Mouse (Mus musculus): ENCODE data around the gene Prr12. TPM values are rescaled to one million over a fixed set of nuclear protein-coding genes. Genes with fewer than 3 reads are reported as not detected.

Gene Prr12
- total and polyA plus RNA-seq, 3 experiments, result 7.1 to 23.0 (median 22.4) TPM

DNA sequence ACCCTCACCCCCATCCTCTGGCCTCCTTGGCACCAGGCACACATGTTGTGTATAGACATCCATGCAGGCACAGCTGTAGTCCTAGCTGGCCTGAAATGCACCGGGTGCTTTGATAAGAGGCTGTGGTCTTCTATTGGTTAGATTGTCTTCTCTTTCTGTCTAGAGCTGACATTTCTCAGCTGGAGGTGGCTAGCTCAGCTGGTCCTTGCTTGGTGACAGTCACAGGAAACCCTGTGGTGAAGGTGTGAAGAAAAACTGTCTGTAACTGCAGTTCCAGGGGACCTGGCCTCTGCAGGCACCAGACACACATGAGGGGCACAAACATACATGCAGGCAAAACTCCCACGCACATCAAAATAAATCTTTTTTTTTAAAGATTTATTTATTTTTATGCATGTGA lies 17.0 kb upstream of the Prr12 start:
- Histone ChIP-seq H3K27me3 (ENCODE audit: control insufficient read depth, insufficient read depth, low read length) (no peaks in the 10 kb centered on the region), H3K9ac (ENCODE audit: low read depth, low read length) (no peak overlapping the region), H3K36me3 (ENCODE audit: control insufficient read depth, insufficient read depth, low read length) (no peaks in the 10 kb centered on the region), H3K4me1 (ENCODE audit: control insufficient read depth, insufficient read depth, low read length) (no peaks in the 10 kb centered on the region), H3K4me3 (no peak overlapping the region), H3K27ac (no peak overlapping the region), H3K79me2 (replicated peaks; ENCODE audit: control insufficient read depth, insufficient read depth, low read length) (no peaks in the 10 kb centered on the region; the same call in 1 of the 2 replicates)
- no peak for DNase-seq
- TF ChIP-seq EP300 (IDR thresholded peaks at IDR 0.05; ENCODE audit: insufficient read depth, low read depth, low read length) (no peak), POLR2A (IDR thresholded peaks at IDR 0.05; ENCODE audit: insufficient read depth, low read depth, low read length) (no peak), CTCF (IDR thresholded peaks at IDR 0.05) (no peak)
- intact Hi-C loops (cut with DNase I), result no loop called here
- WGBS, result 78% methylated on average over 2 of the region's 2 CpGs

- Histone ChIP-seq H3K4me3 (no peak overlapping the region), H3K79me2 (replicated peaks; ENCODE audit: control insufficient read depth, insufficient read depth, low read length) (no peaks in the 10 kb centered on the region; the same call in 1 of the 2 replicates), H3K4me1 (ENCODE audit: control insufficient read depth, insufficient read depth, low read length) (no peaks in the 10 kb centered on the region), H3K9ac (ENCODE audit: low read depth, low read length) (no peak overlapping the region), H3K27ac (no peak overlapping the region), H3K27me3 (ENCODE audit: control insufficient read depth, insufficient read depth, low read length) (no peaks in the 10 kb centered on the region), H3K36me3 (ENCODE audit: control insufficient read depth, insufficient read depth, low read length) (no peaks in the 10 kb centered on the region)
- TF ChIP-seq EP300 (IDR thresholded peaks at IDR 0.05; ENCODE audit: insufficient read depth, low read depth, low read length), result no peak
- no peak for TF ChIP-seq POLR2A (IDR thresholded peaks at IDR 0.05; ENCODE audit: insufficient read depth, low read depth, low read length)
- peak; percentile 81 for TF ChIP-seq CTCF (IDR thresholded peaks at IDR 0.05)
- DNase-seq, result peak in 1 of 2 experiments; percentile 54
- intact Hi-C loops (cut with DNase I), result loop anchor here (1.0 kb wide), 1 partner anchor 85 kb away; no protein-coding TSS in a partner anchor
- 19% methylated on average over 5 of the region's 5 CpGs for WGBS
Observed at GRCm38 (mm10) chr7:45068000-45068318, 15.3 kb upstream of the Prr12 start.

- Histone ChIP-seq H3K36me3 (ENCODE audit: control insufficient read depth, insufficient read depth, low read length) (no peaks in the 10 kb centered on the region), H3K27ac (no peak overlapping the region), H3K79me2 (replicated peaks; ENCODE audit: control insufficient read depth, insufficient read depth, low read length) (no peaks in the 10 kb centered on the region; the same call in 1 of the 2 replicates), H3K4me1 (ENCODE audit: control insufficient read depth, insufficient read depth, low read length) (no peaks in the 10 kb centered on the region), H3K4me3 (no peak overlapping the region), H3K27me3 (ENCODE audit: control insufficient read depth, insufficient read depth, low read length) (no peaks in the 10 kb centered on the region), H3K9ac (ENCODE audit: low read depth, low read length) (no peak overlapping the region)
- TF ChIP-seq CTCF (IDR thresholded peaks at IDR 0.05), result no peak
- no peak for TF ChIP-seq EP300 (IDR thresholded peaks at IDR 0.05; ENCODE audit: insufficient read depth, low read depth, low read length)
- DNase-seq, result no peak
- WGBS, result 77% methylated on average over 4 of the region's 4 CpGs
- intact Hi-C loops (cut with DNase I), result no loop called here
Observed at GRCm38 (mm10) chr7:45067190-45067999, 14.7 kb upstream of the Prr12 start.

- H3K4me3 ChIP-seq, result peak within 1 kb of the TSS; percentile 91
- DNase-seq, result peak; percentile 94 to 95
- H3K79me2 ChIP-seq (replicated peaks; ENCODE audit: control insufficient read depth, insufficient read depth, low read length), result no peaks in the 10 kb centered on the region; the same call in 1 of the 2 replicates
- peak within 1 kb of the TSS; percentile 99 for H3K27ac ChIP-seq
- under 1% methylated on average over 31 of the region's 31 CpGs for WGBS
- no peaks in the 10 kb centered on the region for H3K36me3 ChIP-seq (ENCODE audit: control insufficient read depth, insufficient read depth, low read length)
- H3K4me1 ChIP-seq (ENCODE audit: control insufficient read depth, insufficient read depth, low read length), result peaks cover 4% of the 10 kb centered on the region; the same call in 1 of the 2 replicates
- no peaks in the 10 kb centered on the region for H3K27me3 ChIP-seq (ENCODE audit: control insufficient read depth, insufficient read depth, low read length)
- peak; percentile 94 for TF ChIP-seq EP300 (IDR thresholded peaks at IDR 0.05; ENCODE audit: insufficient read depth, low read depth, low read length)
- peak; percentile 94 for TF ChIP-seq POLR2A (IDR thresholded peaks at IDR 0.05; ENCODE audit: insufficient read depth, low read depth, low read length)
- peak; percentile 53 for TF ChIP-seq CTCF (IDR thresholded peaks at IDR 0.05)
- intact Hi-C loops (cut with DNase I), result no loop called here
- H3K9ac ChIP-seq (ENCODE audit: low read depth, low read length), result peak within 1 kb of the TSS; percentile 88
Observed at GRCm38 (mm10) chr7:45062239-45062835, 9.7 kb upstream of the Prr12 start, which contains the start of the genes Nosip and Prrg2. Gene Nosip, plus strand, starts transcription at chr7:45062429. Gene Prrg2, minus strand, starts transcription at chr7:45062677.

DNA sequence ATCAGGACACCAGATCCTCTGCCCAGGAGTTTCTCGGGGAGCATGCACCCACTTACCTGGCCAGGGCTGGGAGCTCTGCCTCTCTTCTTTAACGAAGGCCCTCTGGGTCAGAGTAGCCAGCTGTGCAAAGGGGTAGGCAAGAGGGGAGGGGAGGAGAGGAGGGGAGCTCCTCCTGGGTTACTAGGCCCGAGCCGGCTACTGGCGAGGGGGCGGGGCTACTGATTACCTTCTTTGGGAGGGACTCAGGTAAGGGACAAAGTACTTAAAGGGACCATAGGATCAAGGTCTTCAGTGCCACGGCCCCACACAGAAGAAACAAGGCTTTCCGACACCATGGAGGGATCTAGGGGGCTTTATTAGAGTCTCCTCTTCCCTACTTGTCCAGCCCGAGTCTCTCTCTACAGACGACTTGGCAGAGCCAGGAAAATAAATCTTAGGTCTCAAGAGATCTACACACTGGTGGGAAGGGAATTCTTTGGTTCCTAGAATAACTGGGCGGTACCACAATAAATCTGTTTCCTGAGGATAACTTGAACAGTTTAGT lies 8.9 kb upstream of the Prr12 start:
- Histone ChIP-seq H3K27ac (peak overlapping the region; percentile 99), H3K79me2 (replicated peaks; ENCODE audit: control insufficient read depth, insufficient read depth, low read length) (no peaks in the 10 kb centered on the region; the same call in 1 of the 2 replicates), H3K4me1 (ENCODE audit: control insufficient read depth, insufficient read depth, low read length) (peaks cover 4% of the 10 kb centered on the region; the same call in 1 of the 2 replicates), H3K9ac (ENCODE audit: low read depth, low read length) (0 out of 2 replicates have a peak overlapping the region, but pooled peaks have one; percentile 48), H3K36me3 (ENCODE audit: control insufficient read depth, insufficient read depth, low read length) (no peaks in the 10 kb centered on the region), H3K27me3 (ENCODE audit: control insufficient read depth, insufficient read depth, low read length) (no peaks in the 10 kb centered on the region), H3K4me3 (peak overlapping the region; percentile 91)
- WGBS, result 17% methylated on average over 11 of the region's 11 CpGs
- DNase-seq, result no peak
- TF ChIP-seq CTCF (IDR thresholded peaks at IDR 0.05), result no peak
- TF ChIP-seq POLR2A (IDR thresholded peaks at IDR 0.05; ENCODE audit: insufficient read depth, low read depth, low read length), result no peak
- TF ChIP-seq EP300 (IDR thresholded peaks at IDR 0.05; ENCODE audit: insufficient read depth, low read depth, low read length), result no peak
- intact Hi-C loops (cut with DNase I), result no loop called here

All from heart, adult 2 months (tissue).